Mouse (Mus musculus) lung, postnatal 0 days (tissue): ENCODE results near the gene Ppp2r1b. TPM values are rescaled to one million over a fixed set of nuclear protein-coding genes. Genes with fewer than 3 reads are reported as not detected.

Source experiments
- ATAC-seq: fragments of 200-750 bp; cut with Nextera tagmentation; 2 replicates; pipeline ENCODE4 v1.8.0; 2017; ENCODE audit warnings: moderate library complexity
- DNase-seq: peaks from one replicate; pipeline ENCODE4 v3.0.0-alpha.2; 2016; ENCODE audit warnings: low spot score
- H3K27ac ChIP-seq: fragments of 300-500 bp; sonication (generic); 2 replicates; pipeline ENCODE4 v1.5.1; 2014; ENCODE audit warnings: antibody characterized with exemption, mild to moderate bottlenecking, low read length, mixed read lengths
- H3K27me3 ChIP-seq: fragments of 300-500 bp; sonication (generic); replicated peaks from 2 replicates; pipeline ENCODE4 v1.6.1; 2014; ENCODE audit warnings: low read length, mixed read lengths; ENCODE audit not compliant: insufficient read depth
- H3K36me3 ChIP-seq: fragments of 300-500 bp; sonication (generic); 2 replicates; pipeline ENCODE4 v1.6.1; 2014; ENCODE audit warnings: low read length, mixed read lengths; ENCODE audit not compliant: insufficient read depth
- H3K4me1 ChIP-seq: fragments of 300-500 bp; sonication (generic); 2 replicates; pipeline ENCODE4 v1.6.1; 2014; ENCODE audit warnings: antibody characterized with exemption, low read depth, low read length, mixed read lengths; ENCODE audit not compliant: insufficient read depth
- H3K4me2 ChIP-seq: fragments of 300-500 bp; sonication (generic); replicated peaks from 2 replicates; pipeline ENCODE4 v1.6.1; 2014; ENCODE audit warnings: low read depth, mild to moderate bottlenecking, low read length, moderate library complexity, mixed read lengths
- H3K4me3 ChIP-seq: fragments of 300-500 bp; sonication (generic); 2 replicates; pipeline ENCODE4 v1.5.1; 2014; ENCODE audit warnings: low read depth, low read length
- H3K9ac ChIP-seq: fragments of 300-500 bp; sonication (generic); replicated peaks from 2 replicates; pipeline ENCODE4 v1.6.1; 2014; ENCODE audit warnings: low read depth, mild to moderate bottlenecking
- H3K9me3 ChIP-seq: fragments of 300-500 bp; sonication (generic); 2 replicates; pipeline ENCODE4 v1.6.1; 2016; ENCODE audit warnings: low read length, mixed read lengths
- CTCF ChIP-seq: IDR thresholded peaks from 2 replicates; pipeline ENCODE4 v1.5.1; 2016; ENCODE audit warnings: antibody characterized with exemption, mild to moderate bottlenecking
- EP300 ChIP-seq: IDR thresholded peaks from 2 replicates; pipeline ENCODE4 v1.6.1; 2016; ENCODE audit warnings: antibody characterized with exemption, mild to moderate bottlenecking, control low read depth
- WGBS: fragments of 180-500 bp; shearing (Covaris S2); extraction: QIAGEN DNeasy Blood & Tissue Kit; methylation state at CpG from one replicate; pipeline ENCODE4 v1.1.7; 2014; 5-methylcytosine and 5-hydroxymethylcytosine counted together
- polyA plus RNA-seq: library from polyadenylated mRNA; unstranded; fragments of >200 nt; fragmentation: Nextera tagmentation; extraction: Ambion mirVana; gene quantifications from 2 replicates; pipeline ENCODE4 v1.2.1, GENCODE M21; 2015

Gene Ppp2r1b
- polyA plus RNA-seq, 1 experiment from 2014 or later, result 28.4 TPM

GRCm38 (mm10) chr9:50852634-50853349 is 7.7 kb downstream of the Ppp2r1b start:
- H3K4me3 ChIP-seq, result no peak overlapping the region

DNA sequence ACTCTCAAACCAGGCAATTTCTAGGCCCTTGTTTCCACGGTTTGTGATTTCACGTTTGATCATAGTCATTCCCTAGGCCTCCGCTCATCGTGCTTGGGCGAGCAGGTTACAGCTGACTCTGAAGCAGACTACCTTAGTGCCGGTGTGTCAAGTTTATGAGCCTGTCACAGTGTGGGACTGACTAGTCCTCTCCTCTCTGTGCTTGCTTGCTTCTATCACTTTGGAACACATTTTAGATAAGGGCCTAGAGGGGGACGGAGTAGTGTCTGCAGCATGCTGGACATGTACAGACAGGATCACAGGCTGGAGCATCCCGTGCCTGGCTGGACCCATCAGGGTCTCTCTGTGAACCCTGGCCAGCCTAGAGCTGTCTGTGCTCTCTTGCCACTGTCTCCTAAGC is 9.3 kb downstream of the Ppp2r1b start:
- Histone ChIP-seq H3K9ac (no peak overlapping the region), H3K9me3 (no peaks in the 10 kb centered on the region), H3K36me3 (no peaks in the 10 kb centered on the region; the same call in 1 of the 2 replicates), H3K4me1 (peaks cover 11% of the 10 kb centered on the region; the same call in 1 of the 2 replicates), H3K27me3 (no peaks in the 10 kb centered on the region), H3K4me2 (no peak overlapping the region), H3K27ac (no peak overlapping the region), H3K4me3 (no peak overlapping the region)
- ATAC-seq, result no peak
- no peak for DNase-seq
- 87% methylated on average over 8 of the region's 8 CpGs for WGBS
- TF ChIP-seq CTCF, result no peak
- TF ChIP-seq EP300, result no peak

More at GRCm38 (mm10) chr9:50852634-50853349, 7.7 kb downstream of the Ppp2r1b start:
- TF ChIP-seq CTCF (no peak; the same call in 1 of the 2 replicates), EP300 (no peak)
- 49% methylated on average over 17 of the region's 17 CpGs for WGBS
- Histone ChIP-seq H3K36me3 (no peaks in the 10 kb centered on the region), H3K9me3 (no peaks in the 10 kb centered on the region), H3K4me1 (peaks cover 11% of the 10 kb centered on the region; the same call in 1 of the 2 replicates), H3K27me3 (no peaks in the 10 kb centered on the region), H3K27ac (no peak overlapping the region), H3K4me2 (peak overlapping the region; percentile 28; the same call in 1 of the 2 replicates), H3K9ac (no peak overlapping the region)
- DNase-seq, result peak; percentile 36
- ATAC-seq, result no peak

DNA sequence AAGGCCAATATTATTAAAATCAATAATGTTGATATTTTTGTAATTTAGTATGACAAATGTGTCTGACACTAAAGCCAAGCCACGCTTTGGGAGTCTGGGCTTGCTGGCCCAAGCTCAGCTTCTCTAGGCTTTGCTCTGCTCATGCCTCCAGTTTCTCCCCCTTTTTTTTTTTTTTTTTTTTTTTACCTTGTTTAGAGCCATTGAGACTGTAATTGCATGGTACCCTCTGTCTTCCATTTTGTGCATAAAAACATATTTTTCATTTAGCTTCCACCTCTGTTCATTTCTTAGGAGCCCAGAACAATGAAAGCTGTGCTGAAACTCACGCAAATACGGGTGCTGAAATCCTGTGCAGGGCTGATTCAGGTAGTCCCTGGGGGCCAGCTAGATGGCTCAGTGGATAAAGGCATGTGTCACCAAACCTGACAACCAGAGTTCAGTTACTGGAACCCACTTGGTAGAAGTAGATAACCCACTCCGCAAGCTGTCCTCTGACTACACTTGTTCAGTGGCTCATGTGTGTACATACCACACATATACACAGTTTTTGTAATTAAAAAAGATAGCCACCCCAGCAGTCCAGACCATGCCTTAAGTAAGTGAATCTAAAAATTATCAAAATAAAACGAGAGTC is 10.1 kb downstream of the Ppp2r1b start:
- H3K4me3 ChIP-seq, result no peak overlapping the region
- no peak overlapping the region for H3K4me2 ChIP-seq
- 93% methylated on average over 5 of the region's 5 CpGs for WGBS
- H3K27me3 ChIP-seq, result no peaks in the 10 kb centered on the region
- no peaks in the 10 kb centered on the region; the same call in 1 of the 2 replicates for H3K36me3 ChIP-seq
- no peak overlapping the region for H3K27ac ChIP-seq
- H3K9ac ChIP-seq, result no peak overlapping the region
- ATAC-seq (no peak), DNase-seq (no peak)
- H3K9me3 ChIP-seq, result no peaks in the 10 kb centered on the region
- TF ChIP-seq EP300, result no peak
- TF ChIP-seq CTCF, result no peak
- peaks cover 10% of the 10 kb centered on the region; the same call in 1 of the 2 replicates for H3K4me1 ChIP-seq

DNA sequence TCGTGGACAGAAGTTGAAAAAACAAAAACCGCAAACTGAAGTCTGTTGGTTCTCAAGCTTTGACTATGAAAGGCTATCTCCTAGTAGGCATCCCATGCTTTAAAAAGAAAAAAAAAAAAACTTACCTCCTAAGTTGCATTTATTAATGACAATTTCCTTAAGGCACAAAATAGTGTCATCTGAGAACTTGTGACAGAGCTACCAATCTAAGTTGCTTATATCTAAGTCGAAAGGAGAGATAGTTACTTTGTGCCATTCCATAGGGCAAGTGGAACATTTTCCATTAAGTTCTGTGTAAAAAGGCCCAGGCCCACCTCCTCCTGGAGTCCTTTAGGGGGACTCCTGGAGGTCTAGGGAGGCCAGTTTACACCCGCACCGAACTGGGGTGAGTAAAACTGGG is 10.7 kb downstream of the Ppp2r1b start:
- no peak for TF ChIP-seq EP300
- no peak for TF ChIP-seq CTCF
- Histone ChIP-seq H3K4me2 (peak overlapping the region; percentile 97; the same call in 1 of the 2 replicates), H3K9me3 (no peaks in the 10 kb centered on the region), H3K4me1 (peaks cover 5% of the 10 kb centered on the region; the same call in 1 of the 2 replicates), H3K4me3 (peak overlapping the region; percentile 74), H3K27ac (peak overlapping the region; percentile 81; the same call in 1 of the 2 replicates), H3K36me3 (no peaks in the 10 kb centered on the region; the same call in 1 of the 2 replicates), H3K9ac (no peak overlapping the region), H3K27me3 (no peaks in the 10 kb centered on the region)
- ATAC-seq (no peak), DNase-seq (no peak)
- WGBS, result 66% methylated on average over 5 of the region's 5 CpGs

- no peak for TF ChIP-seq CTCF
- no peak for TF ChIP-seq EP300
- under 1% methylated on average over 31 of the region's 45 CpGs for WGBS
- ATAC-seq, result peak; percentile 93
These were observed 11.4 kb downstream of the Ppp2r1b start for GRCm38 (mm10) chr9:50856341-50857081.

More at GRCm38 (mm10) chr9:50856341-50857081, 11.4 kb downstream of the Ppp2r1b start:
- peak overlapping the region; percentile 74 for H3K4me3 ChIP-seq
- H3K9me3 ChIP-seq, result no peaks in the 10 kb centered on the region
- H3K4me2 ChIP-seq, result peak overlapping the region; percentile 97
- H3K27ac ChIP-seq, result peak overlapping the region; percentile 81
- no peaks in the 10 kb centered on the region; the same call in 1 of the 2 replicates for H3K36me3 ChIP-seq
- H3K9ac ChIP-seq, result peak overlapping the region; percentile 48
- DNase-seq, result peak; percentile 88
- H3K4me1 ChIP-seq, result peaks cover 5% of the 10 kb centered on the region; the same call in 1 of the 2 replicates
- H3K27me3 ChIP-seq, result no peaks in the 10 kb centered on the region
